Mouse (Mus musculus) kidney, postnatal 14 days (tissue): ENCODE measurements around the gene Actl6a.

ENCODE experiments used
- DNase-seq: peaks from one replicate; pipeline ENCODE4 v3.0.0; 2022; ENCODE audit warnings: mixed read lengths

Actl6a gene

DNA sequence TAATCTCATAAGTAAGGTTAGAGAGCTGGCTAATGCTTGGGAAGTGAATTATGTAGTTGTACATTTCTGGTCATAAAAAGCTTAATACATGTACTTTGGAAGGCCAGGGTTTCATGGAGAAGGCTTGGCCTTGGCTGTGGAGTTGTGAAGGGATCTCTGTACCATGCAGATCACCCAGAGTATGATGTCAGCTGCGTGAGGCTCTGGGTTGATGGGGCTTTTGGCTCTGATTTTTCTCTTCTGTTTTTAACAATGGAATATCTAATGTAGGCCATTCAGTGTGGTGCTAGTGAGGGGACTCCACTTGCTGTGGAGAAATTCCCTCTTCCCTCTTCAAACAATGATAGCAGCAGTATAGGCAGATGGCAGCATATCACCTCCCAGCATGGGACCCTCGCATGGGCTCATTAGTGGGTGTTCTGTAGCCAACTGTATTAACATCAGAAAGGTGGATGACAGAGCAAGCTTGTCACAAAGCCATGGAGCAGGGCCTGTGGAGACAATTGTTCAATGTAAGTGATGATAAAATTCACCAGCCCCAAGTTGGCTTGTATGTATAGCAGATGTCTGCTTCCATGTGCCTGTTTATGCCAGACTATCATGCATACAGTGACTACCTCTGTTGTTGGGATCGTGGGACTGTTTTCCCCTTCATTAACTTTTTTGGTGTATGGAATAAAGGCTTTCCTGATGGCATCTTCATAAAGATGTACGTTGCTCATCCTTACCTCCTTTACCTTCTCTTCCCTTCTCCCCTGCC lies 43.9 kb downstream of the Actl6a start:
- no peak for DNase-seq

DNA sequence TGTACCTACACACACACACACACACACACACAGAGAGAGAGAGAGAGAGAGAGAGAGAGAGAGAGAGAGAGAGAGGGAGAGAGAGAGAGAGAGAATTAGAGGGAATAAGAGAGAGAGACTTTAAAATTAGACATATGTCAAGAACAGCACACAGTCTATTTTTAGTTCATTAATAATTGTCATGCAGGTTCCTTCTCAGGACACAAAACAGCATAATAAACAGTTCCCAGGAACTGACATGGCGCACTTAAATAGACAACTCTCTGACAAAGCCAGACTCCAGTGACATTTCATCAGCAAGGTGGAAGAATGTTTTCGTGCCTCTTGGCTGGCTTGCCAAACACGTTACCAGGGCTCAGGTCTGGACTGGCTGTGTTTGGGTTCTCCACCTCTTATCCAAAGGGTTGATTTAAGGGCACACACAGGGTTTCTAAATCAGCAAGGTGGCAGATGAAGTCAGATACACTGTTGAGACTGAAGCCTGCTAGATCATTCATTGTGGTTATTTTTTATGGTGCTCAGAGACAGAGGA lies 48.4 kb downstream of the Actl6a start:
- no peak for DNase-seq

DNA sequence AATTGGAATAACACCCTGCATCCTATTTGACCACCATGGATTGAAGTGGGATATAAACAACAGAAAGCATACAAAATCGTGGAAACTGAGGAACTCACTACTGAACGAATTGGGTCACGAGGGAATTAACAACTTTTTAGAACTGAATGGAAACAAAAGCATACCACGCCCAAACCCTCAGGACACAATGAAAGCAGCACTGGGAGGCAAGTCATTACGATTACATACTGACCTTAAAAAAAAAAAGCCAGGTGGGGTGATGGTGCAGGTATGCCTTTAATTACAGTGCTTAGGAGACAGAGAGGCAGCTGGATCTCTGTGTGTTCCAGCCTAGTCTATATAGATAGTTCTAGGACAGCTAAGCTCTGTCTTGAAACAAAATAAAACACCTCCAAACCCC lies 53.1 kb downstream of the Actl6a start:
- DNase-seq = no peak

DNA sequence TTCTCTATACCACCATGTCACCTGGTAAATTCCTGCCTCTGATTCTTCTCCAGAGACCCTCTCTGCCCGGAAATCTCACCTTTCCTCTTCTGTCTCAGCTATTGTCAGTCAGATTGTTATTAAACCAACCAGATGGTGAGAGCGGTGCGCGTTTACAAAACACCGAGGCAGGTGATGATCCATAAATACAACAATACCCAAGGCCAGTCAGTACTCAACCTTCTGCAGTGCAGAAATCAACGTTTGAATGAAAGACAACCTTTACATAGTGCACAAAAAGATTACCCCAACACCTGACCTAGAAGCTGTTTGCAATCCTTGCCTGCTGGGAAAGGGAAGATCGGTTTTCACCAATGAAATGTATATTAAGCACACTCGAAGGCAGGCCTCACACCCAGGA lies 56.9 kb downstream of the Actl6a start:
- no peak for DNase-seq

DNA sequence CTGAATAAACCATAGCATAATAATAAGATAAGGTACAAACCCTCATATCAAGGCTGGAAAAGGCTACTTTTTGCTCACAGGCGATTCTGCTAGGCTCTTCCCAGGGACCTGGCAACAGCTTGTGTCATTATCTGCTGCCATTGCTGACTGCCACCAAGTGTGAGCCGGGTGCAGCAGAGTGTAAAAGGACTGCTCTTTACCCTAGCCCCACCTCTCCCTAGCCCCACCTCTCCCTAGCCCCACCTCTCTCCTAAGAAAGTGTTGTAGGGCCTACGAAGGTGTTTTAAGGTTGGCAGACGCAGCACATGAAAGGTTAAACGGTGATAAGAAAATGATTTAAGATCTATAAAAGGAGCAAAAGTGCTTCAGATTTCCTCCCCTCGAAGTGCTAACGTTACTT lies 57.8 kb downstream of the Actl6a start:
- DNase-seq = no peak

DNA sequence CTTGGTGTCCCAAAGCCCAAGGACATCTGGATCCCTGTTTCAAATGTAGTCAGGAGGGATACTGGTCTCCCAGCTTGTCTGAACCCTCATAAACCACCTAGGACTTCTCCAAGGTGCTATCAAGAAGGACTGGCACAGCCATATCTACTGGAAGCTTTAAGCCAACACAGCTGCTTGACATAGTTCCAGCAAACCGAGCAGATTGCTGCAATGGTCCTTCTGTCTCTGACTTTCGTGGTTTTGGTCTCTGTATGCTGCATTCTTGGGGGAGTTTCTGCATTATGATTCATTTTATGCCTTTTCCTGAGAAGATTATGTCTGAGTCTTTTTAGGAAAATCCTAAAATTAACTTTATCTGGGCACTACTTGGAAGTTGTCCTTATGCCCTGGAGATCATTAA lies 64.7 kb downstream of the Actl6a start:
- DNase-seq = no peak
